Mouse (Mus musculus): ENCODE measurements around the gene Pnma3.
"Not testable (repeated sequence)": the region's sequence is repeated elsewhere in the genome, so short reads cannot be mapped to it uniquely, and the experiment has no call there.

Gene Pnma3

GRCm38 (mm10) chrX:73064415-73064793 is at the start of gene Pnma3:
Pnma3 (plus strand) TSS chrX:73064787.
- DNase-seq: no peak

GRCm38 (mm10) chrX:73037003-73037402 is 27.6 kb upstream of the Pnma3 start, which contains the start of gene Pnma5:
Pnma5 (minus strand) TSS chrX:73037103.
- no peak for DNase-seq

- no peak for DNase-seq
These were observed 25.8 kb upstream of the Pnma3 start for GRCm38 (mm10) chrX:73038831-73039230.

GRCm38 (mm10) chrX:73039666-73040065 is 24.9 kb upstream of the Pnma3 start:
- no peak for DNase-seq

GRCm38 (mm10) chrX:73053860-73054563 is 10.6 kb upstream of the Pnma3 start:
- peak; percentile 95 for DNase-seq

- DNase-seq: no peak
These were observed 3.1 kb upstream of the Pnma3 start for GRCm38 (mm10) chrX:73061528-73061927.

- no peak for DNase-seq
These were observed 2.3 kb upstream of the Pnma3 start for GRCm38 (mm10) chrX:73062323-73062722.

- peak; percentile 47 for DNase-seq
These were observed 824 bp upstream of the Pnma3 start for GRCm38 (mm10) chrX:73063512-73064414.

GRCm38 (mm10) chrX:73066765-73067312 is 2.3 kb downstream of the Pnma3 start:
- not testable (repeated sequence) for DNase-seq

- not testable (repeated sequence) for DNase-seq
These were observed 17.9 kb downstream of the Pnma3 start, which contains the start of gene Xlr4a for GRCm38 (mm10) chrX:73082267-73083055. Xlr4a (minus strand) TSS chrX:73082478.

- not testable (repeated sequence) for DNase-seq
These were observed 32.4 kb downstream of the Pnma3 start, which contains the start of gene Xlr3a for GRCm38 (mm10) chrX:73096941-73097508. Xlr3a (minus strand) TSS chrX:73097095.

GRCm38 (mm10) chrX:73116747-73117146 is 52.2 kb downstream of the Pnma3 start, which contains the start of gene Gm14685:
Gm14685 (plus strand) TSS chrX:73117047.
- not testable (repeated sequence) for DNase-seq

All from right cerebral cortex, postnatal 14 days (tissue).